Mouse (Mus musculus): Measurements from ENCODE around the gene Prkra. TPM values are rescaled to one million over a fixed set of nuclear protein-coding genes. Genes with fewer than 3 reads are reported as not detected.

Prkra gene
- polyA plus RNA-seq, 1 experiment from 2014 or later = 86.2 TPM

DNA sequence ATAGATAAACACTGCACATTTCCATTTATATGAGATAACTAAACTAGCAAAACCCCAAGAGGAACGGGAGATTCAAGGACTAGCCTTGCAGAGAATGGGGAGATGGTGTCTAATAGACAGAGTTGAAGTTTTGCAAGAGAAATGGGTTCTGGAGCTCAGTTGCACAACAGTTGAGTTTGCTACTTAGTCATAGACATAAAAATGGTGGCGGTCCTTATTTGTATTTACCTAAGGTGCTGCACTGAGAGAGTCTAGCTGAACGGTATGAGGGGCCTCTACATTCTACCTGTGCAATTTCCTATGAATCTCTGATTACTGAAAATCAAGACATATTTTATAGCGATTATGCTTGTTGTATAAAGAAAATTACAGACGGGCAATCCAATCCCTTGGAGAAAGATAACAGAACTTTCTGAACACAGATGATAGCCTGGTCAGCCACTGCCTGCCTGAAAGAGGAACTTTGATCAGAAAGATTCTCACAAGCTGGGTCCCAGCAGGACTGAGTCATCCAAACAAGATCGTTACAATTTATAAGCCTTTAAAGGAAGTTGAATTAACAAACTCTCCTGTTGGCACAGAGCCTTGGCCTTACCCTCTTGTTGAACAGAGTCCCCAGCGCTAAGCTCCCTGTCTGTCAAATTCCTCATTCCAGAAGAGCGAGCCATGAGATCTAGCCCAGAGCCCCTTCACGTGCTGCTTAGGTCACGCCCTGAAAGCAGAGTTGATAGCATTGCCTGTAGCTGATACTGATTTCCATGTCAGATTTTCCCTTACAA lies 37.3 kb downstream of the Prkra start:
- H3K4me3 ChIP-seq = no peak overlapping the region
- 86% methylated on average over 10 of the region's 10 CpGs for WGBS
- H3K4me2 ChIP-seq (replicated peaks) = no peak overlapping the region
- H3K36me3 ChIP-seq = no peaks in the 10 kb centered on the region
- no peak for ATAC-seq (ENCODE audit: low FRiP score, low read depth)
- H3K27ac ChIP-seq (replicated peaks) = no peak overlapping the region
- H3K9ac ChIP-seq (replicated peaks) = no peak overlapping the region
- H3K27me3 ChIP-seq = no peaks in the 10 kb centered on the region
- no peaks in the 10 kb centered on the region for H3K9me3 ChIP-seq
- H3K4me1 ChIP-seq = no peaks in the 10 kb centered on the region

DNA sequence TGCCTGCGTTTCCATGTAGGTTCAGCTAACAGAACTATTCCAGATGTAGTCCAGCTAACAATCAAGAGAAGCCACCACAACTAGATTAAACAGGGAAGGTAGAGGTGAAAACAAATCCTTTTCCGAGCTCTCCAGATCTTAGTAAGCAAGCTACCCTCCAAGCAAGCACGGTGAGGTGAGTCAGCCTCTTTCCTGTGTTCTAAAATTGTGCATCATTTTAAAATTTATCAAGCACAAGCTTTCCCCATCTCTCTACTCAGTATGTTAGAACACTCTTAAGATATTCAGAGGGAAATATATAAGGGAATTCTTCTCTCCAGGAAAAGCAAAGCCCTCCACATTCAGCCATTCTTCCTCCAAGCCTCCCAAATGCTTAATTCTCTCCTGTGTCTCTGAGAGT lies 41.1 kb downstream of the Prkra start:
- Histone ChIP-seq H3K9ac (replicated peaks) (no peak overlapping the region), H3K27ac (replicated peaks) (no peak overlapping the region)
- whole genome bisulfite sequencing = 84% methylated on average over 3 of the region's 3 CpGs

DNA sequence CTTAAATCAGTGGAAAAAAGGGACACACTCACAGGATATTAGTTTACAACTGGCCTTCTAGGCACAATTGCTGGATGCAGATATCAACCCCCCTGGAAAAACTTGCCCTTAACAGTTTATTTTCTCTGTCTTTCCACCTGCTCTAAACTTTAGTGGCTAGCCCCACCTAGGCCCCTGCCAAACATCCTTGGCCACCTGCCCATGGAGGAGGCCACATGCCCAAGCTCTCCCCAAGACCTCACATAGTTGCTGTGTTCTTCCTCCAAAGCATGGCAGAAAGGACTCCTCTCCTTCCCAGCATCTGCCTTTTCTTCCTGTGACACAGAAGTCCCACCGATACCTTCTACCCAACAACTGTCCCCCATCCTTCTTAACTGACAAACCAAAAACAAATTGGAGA lies 45.6 kb downstream of the Prkra start:
- no peak overlapping the region for H3K4me2 ChIP-seq (replicated peaks)
- no peak overlapping the region for H3K9ac ChIP-seq (replicated peaks)
- no peaks in the 10 kb centered on the region for H3K4me1 ChIP-seq
- no peak overlapping the region for H3K4me3 ChIP-seq
- WGBS = 92% methylated on average over 1 of the region's 1 CpGs
- H3K27ac ChIP-seq (replicated peaks) = no peak overlapping the region
- no peaks in the 10 kb centered on the region for H3K36me3 ChIP-seq
- no peaks in the 10 kb centered on the region for H3K9me3 ChIP-seq
- no peak for ATAC-seq (ENCODE audit: low FRiP score, low read depth)
- H3K27me3 ChIP-seq = no peaks in the 10 kb centered on the region

More for the DNA sequence above, 41.1 kb downstream of the Prkra start:
- Histone ChIP-seq H3K4me2 (replicated peaks) (no peak overlapping the region), H3K9me3 (no peaks in the 10 kb centered on the region), H3K36me3 (no peaks in the 10 kb centered on the region), H3K4me3 (no peak overlapping the region), H3K27me3 (no peaks in the 10 kb centered on the region), H3K4me1 (no peaks in the 10 kb centered on the region)
- ATAC-seq (ENCODE audit: low FRiP score, low read depth) = no peak

DNA sequence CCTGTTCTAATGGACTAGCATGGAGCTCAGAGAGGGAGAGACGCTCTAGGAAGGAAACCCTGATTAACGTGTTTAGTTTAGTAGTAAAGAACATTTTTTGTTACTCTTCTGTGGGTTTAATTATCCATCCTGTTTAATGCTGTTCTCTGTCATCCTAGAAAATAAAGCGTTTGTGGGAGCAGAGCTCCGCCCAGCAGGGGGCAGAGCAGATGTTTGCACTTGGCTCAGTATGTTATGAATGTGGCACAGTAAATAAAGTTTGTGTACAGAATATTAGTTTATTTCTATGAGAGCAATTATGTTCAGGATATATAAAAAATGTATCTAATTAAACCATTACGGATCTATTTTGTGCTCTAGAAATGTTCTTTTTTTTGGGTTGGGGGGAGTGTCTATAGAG lies 48.6 kb downstream of the Prkra start:
- Histone ChIP-seq H3K4me3 (no peak overlapping the region), H3K27me3 (no peaks in the 10 kb centered on the region), H3K4me1 (no peaks in the 10 kb centered on the region), H3K9ac (replicated peaks) (no peak overlapping the region), H3K36me3 (0 out of 2 replicates have a peak, but pooled peaks cover 4% of the 10 kb centered on the region), H3K9me3 (no peaks in the 10 kb centered on the region), H3K27ac (replicated peaks) (no peak overlapping the region), H3K4me2 (replicated peaks) (no peak overlapping the region)
- 81% methylated on average over 5 of the region's 5 CpGs for WGBS
- no peak for ATAC-seq (ENCODE audit: low FRiP score, low read depth)

DNA sequence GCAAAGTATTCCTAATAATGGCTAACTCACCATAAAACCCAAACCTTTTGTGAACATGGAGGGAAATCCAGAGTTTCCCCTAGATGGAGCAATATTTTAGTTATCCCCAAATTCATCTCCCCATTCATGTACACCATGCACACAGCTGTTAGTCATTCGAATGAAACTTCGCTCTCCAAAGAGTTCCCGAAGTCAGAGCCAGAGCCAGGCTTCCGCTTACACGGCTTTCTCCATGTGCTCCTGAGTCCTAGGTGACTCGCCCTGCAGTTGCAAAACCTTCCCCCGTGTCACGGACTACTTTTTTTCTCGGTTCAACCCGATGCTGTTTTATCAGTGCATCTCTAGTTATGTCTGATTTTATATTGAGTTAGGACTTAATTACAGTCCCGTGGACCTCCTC lies 50.3 kb downstream of the Prkra start:
- no peak overlapping the region for H3K4me2 ChIP-seq (replicated peaks)
- no peaks in the 10 kb centered on the region for H3K9me3 ChIP-seq
- H3K9ac ChIP-seq (replicated peaks) = no peak overlapping the region
- 0 out of 2 replicates have a peak, but pooled peaks cover 4% of the 10 kb centered on the region for H3K36me3 ChIP-seq
- H3K4me1 ChIP-seq = no peaks in the 10 kb centered on the region
- H3K27ac ChIP-seq (replicated peaks) = no peak overlapping the region
- no peak overlapping the region for H3K4me3 ChIP-seq
- no peak for ATAC-seq (ENCODE audit: low FRiP score, low read depth)
- 86% methylated on average over 11 of the region's 11 CpGs for WGBS
- no peaks in the 10 kb centered on the region for H3K27me3 ChIP-seq

DNA sequence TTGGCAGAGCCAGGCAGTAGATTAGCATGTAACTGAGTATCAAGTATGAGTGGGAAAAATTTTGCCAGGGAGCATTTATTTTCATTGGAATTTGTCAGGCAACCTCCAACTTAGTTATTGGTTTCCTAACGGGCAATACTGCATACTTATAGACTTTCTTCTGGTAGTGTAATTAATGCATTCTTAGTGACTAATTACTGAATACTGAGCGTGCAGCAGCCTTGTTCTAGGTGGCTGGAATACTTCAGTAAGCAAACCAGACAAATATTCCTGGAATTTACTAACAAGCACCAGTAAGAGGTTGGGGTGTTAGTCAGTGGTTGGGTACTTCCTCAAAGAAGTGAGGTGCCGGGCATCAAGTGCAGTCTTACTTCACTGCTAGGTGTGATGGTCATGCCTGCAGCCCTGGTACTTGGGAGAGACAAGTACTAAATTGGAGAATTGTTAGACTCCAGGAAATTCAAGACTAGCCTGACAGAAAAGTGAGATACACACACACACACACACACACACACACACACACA lies 55.4 kb downstream of the Prkra start:
- WGBS = 89% methylated on average over 3 of the region's 3 CpGs
- Histone ChIP-seq H3K9me3 (no peaks in the 10 kb centered on the region), H3K27ac (replicated peaks) (no peak overlapping the region), H3K27me3 (no peaks in the 10 kb centered on the region), H3K4me2 (replicated peaks) (no peak overlapping the region), H3K4me3 (no peak overlapping the region), H3K9ac (replicated peaks) (no peak overlapping the region), H3K36me3 (0 out of 2 replicates have a peak, but pooled peaks cover 6% of the 10 kb centered on the region), H3K4me1 (no peaks in the 10 kb centered on the region)
- no peak for ATAC-seq (ENCODE audit: low FRiP score, low read depth)

DNA sequence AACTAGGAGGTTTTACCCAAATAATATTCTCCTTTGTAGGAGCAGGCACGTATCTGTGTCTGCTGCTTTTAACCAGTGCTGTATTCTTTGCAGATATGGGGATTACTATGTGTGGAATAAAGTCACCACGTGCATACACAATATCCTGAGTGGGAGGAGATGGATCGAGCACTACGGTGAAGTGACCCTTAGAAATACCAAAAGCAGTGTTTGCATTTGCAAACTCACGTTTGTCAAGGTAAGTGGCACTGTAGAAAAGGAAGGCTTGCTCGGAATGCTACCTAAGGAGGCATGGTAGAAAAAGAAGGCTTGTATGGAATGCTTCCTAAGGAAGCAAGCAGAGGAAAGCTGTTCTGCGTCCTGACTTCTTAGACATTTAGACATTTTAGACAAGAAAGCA lies 57.6 kb downstream of the Prkra start:
- Histone ChIP-seq H3K4me2 (replicated peaks) (no peak overlapping the region), H3K36me3 (peaks cover 15% of the 10 kb centered on the region), H3K4me3 (no peak overlapping the region), H3K27ac (replicated peaks) (no peak overlapping the region), H3K9me3 (no peaks in the 10 kb centered on the region), H3K4me1 (no peaks in the 10 kb centered on the region), H3K27me3 (no peaks in the 10 kb centered on the region), H3K9ac (replicated peaks) (no peak overlapping the region)
- no peak for ATAC-seq (ENCODE audit: low FRiP score, low read depth)
- WGBS = 93% methylated on average over 7 of the region's 7 CpGs

DNA sequence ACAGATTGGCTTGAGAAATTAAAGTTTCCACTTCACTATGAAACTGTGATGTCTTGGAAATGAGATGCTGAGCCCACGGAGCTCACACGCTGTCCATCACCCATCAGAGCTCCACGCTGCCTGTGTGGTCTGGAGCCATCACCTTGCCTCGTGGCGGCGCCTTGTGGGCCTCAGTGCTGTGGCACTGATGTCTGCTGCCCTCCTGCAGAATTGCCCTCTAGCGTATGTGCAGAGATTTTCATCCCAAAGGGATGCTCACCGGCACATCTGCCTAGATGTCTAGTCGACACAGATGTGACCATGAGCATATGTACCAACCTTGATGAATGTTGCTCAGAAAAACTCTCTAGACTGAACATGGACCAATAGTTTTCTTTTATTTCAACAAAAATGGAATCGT lies 60.9 kb downstream of the Prkra start:
- 82% methylated on average over 10 of the region's 10 CpGs for WGBS
- ATAC-seq (ENCODE audit: low FRiP score, low read depth) = no peak
- no peak overlapping the region for H3K27ac ChIP-seq (replicated peaks)

DNA sequence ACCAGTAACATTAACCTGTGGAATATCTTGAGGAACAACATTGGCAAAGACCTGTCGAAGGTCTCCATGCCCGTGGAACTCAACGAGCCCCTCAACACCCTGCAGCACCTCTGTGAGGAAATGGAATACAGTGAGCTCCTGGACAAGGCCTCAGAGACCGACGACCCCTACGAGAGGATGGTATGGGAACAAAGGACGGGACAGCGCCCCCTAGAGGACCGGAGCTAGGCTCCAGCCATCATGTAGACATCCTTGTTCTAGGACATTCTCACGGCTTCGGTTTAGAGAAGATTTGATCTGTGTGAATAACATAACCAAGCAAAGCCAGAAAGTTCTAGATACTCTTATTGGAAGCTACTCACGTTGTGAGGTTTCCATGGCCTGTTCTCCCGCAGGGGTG lies 62.7 kb downstream of the Prkra start:
- no peak for ATAC-seq (ENCODE audit: low FRiP score, low read depth)
- Histone ChIP-seq H3K9me3 (no peaks in the 10 kb centered on the region), H3K4me1 (no peaks in the 10 kb centered on the region), H3K4me2 (replicated peaks) (no peak overlapping the region), H3K36me3 (peaks cover 19% of the 10 kb centered on the region), H3K4me3 (no peak overlapping the region), H3K9ac (replicated peaks) (no peak overlapping the region), H3K27ac (replicated peaks) (no peak overlapping the region), H3K27me3 (no peaks in the 10 kb centered on the region)
- 92% methylated on average over 13 of the region's 13 CpGs for WGBS

More for the DNA sequence above, 60.9 kb downstream of the Prkra start:
- no peak overlapping the region for H3K4me2 ChIP-seq (replicated peaks)
- H3K9me3 ChIP-seq = no peaks in the 10 kb centered on the region
- H3K36me3 ChIP-seq = peaks cover 19% of the 10 kb centered on the region
- H3K4me1 ChIP-seq = no peaks in the 10 kb centered on the region
- no peaks in the 10 kb centered on the region for H3K27me3 ChIP-seq
- no peak overlapping the region for H3K9ac ChIP-seq (replicated peaks)
- no peak overlapping the region for H3K4me3 ChIP-seq

Other genes starting within 250 kb of the Prkra start
- gene Osbpl6, start 241.5 kb downstream of the Prkra start, polyA plus RNA-seq (2016; fragmentation: Nextera tagmentation; extraction: Ambion mirVana) = 16.0 and 17.1 TPM in 2 replicates
- 1.0 TPM in 2 replicates for gene Pjvk, start 461 bp upstream of the Prkra start, polyA plus RNA-seq (2016; fragmentation: Nextera tagmentation; extraction: Ambion mirVana)
- 18.7 and 22.6 TPM in 2 replicates for gene Fkbp7, start 25.1 kb upstream of the Prkra start, polyA plus RNA-seq (2016; fragmentation: Nextera tagmentation; extraction: Ambion mirVana)
- gene Plekha3, start 27.3 kb upstream of the Prkra start, polyA plus RNA-seq (2016; fragmentation: Nextera tagmentation; extraction: Ambion mirVana) = 15.4 and 17.6 TPM in 2 replicates

All from midbrain, embryonic 12.5 days (tissue).